Mouse (Mus musculus): ENCODE results near the gene Cavin1. TPM values are rescaled to one million over a fixed set of nuclear protein-coding genes. Genes with fewer than 3 reads are reported as not detected.

Gene Cavin1
- total RNA-seq, 4 experiments from 2014 or later, result 125 to 153 (median 134) TPM

GRCm38 (mm10) chr11:100958613-100959463, 11.8 kb downstream of the Cavin1 start:
- DNase-seq (ENCODE audit: low spot score in 2 of 2), result no peak

GRCm38 (mm10) chr11:100957915-100958469, 12.7 kb downstream of the Cavin1 start:
- no peak for DNase-seq (ENCODE audit: low spot score in 2 of 2)

GRCm38 (mm10) chr11:100957244-100957643, 13.4 kb downstream of the Cavin1 start:
- DNase-seq (ENCODE audit: low spot score in 2 of 2), result peak; percentile 83 to 88

GRCm38 (mm10) chr11:100949540-100949939, 21.1 kb downstream of the Cavin1 start:
- no peak for DNase-seq (ENCODE audit: low spot score in 2 of 2)

GRCm38 (mm10) chr11:100948317-100948716, 22.4 kb downstream of the Cavin1 start:
- no peak for DNase-seq (ENCODE audit: low spot score in 2 of 2)

- no peak for DNase-seq (ENCODE audit: low spot score in 2 of 2)
These were observed 23.1 kb downstream of the Cavin1 start for GRCm38 (mm10) chr11:100947548-100947947.

GRCm38 (mm10) chr11:100946862-100947261, 23.8 kb downstream of the Cavin1 start:
- no peak for DNase-seq (ENCODE audit: low spot score in 2 of 2)

GRCm38 (mm10) chr11:100942388-100942787, 28.3 kb downstream of the Cavin1 start:
- DNase-seq (ENCODE audit: low spot score in 2 of 2), result no peak

- DNase-seq (ENCODE audit: low spot score in 2 of 2), result peak; percentile 99 to 100
These were observed 31.1 kb downstream of the Cavin1 start, which contains the start of gene Stat3 for GRCm38 (mm10) chr11:100939512-100940151. TSS of gene Stat3 (minus strand) at chr11:100939540.

GRCm38 (mm10) chr11:100938711-100939511, 31.8 kb downstream of the Cavin1 start:
- DNase-seq (ENCODE audit: low spot score in 2 of 2), result no peak

- DNase-seq (ENCODE audit: low spot score in 2 of 2), result no peak
These were observed 32.6 kb downstream of the Cavin1 start for GRCm38 (mm10) chr11:100938112-100938511.

GRCm38 (mm10) chr11:100937295-100937694, 33.4 kb downstream of the Cavin1 start:
- no peak for DNase-seq (ENCODE audit: low spot score in 2 of 2)

- peak in 1 of 2 experiments; percentile 27 for DNase-seq (ENCODE audit: low spot score in 2 of 2)
These were observed 35.0 kb downstream of the Cavin1 start for GRCm38 (mm10) chr11:100935373-100936355.

- DNase-seq (ENCODE audit: low spot score in 2 of 2), result no peak
These were observed 39.3 kb downstream of the Cavin1 start for GRCm38 (mm10) chr11:100931254-100931921.

- no peak for DNase-seq (ENCODE audit: low spot score in 2 of 2)
These were observed 40.1 kb downstream of the Cavin1 start for GRCm38 (mm10) chr11:100930611-100931010.

GRCm38 (mm10) chr11:100927386-100927785, 43.3 kb downstream of the Cavin1 start:
- no peak for DNase-seq (ENCODE audit: low spot score in 2 of 2)

GRCm38 (mm10) chr11:100924386-100924919, 46.2 kb downstream of the Cavin1 start:
- no peak for DNase-seq (ENCODE audit: low spot score in 2 of 2)

GRCm38 (mm10) chr11:100920887-100921624, 49.6 kb downstream of the Cavin1 start:
- no peak for DNase-seq (ENCODE audit: low spot score in 2 of 2)

GRCm38 (mm10) chr11:100918007-100918406, 52.7 kb downstream of the Cavin1 start:
- no peak for DNase-seq (ENCODE audit: low spot score in 2 of 2)
